Mouse (Mus musculus): ENCODE data around the gene Tpm4. TPM values are rescaled to one million over a fixed set of nuclear protein-coding genes. Genes with fewer than 3 reads are reported as not detected.

Gene Tpm4
- total and polyA plus RNA-seq, 2 experiments from 2014 or later, result 195 to 222 TPM

DNA sequence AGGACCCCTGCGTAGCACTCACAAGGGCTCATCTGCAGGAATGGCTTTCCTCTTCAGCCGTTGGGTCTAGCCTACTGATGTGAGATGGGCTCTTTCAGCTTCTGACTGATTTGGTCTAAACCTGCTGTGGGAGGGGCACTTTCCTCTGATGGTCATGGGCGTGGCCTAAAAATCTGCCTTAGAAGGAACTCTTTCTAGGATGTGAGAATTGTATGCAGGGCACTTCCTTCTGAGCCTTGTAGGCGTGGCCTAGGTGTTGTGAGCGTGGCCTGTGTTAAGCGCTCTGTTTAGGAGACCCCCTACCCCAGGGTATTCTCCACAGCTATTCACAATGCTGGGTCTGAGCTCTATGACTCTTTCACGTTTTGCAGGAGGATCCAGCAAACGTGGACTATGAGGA lies 63.2 kb downstream of the Tpm4 start:
- no peak overlapping the region for H3K4me2 ChIP-seq (ENCODE audit: low read depth, low read length)
- no peaks in the 10 kb centered on the region for H3K36me3 ChIP-seq (replicated peaks; ENCODE audit: control insufficient read depth, insufficient read depth, low read length)
- H3K9ac ChIP-seq (replicated peaks; ENCODE audit: low read depth, low read length), result no peak overlapping the region
- no peak for ATAC-seq (ENCODE audit: insufficient read depth, low read depth)
- no peak for TF ChIP-seq CTCF (IDR thresholded peaks at IDR 0.05; ENCODE audit: low read depth)
- no peak for TF ChIP-seq EP300 (IDR thresholded peaks at IDR 0.05; ENCODE audit: low read depth)
- H3K4me3 ChIP-seq (ENCODE audit: low read depth, low read length), result no peak overlapping the region
- no peak for DNase-seq (ENCODE audit: low spot score)
- H3K9me3 ChIP-seq (replicated peaks; ENCODE audit: control insufficient read depth, low read length), result peaks cover 10% of the 10 kb centered on the region
- 56% methylated on average over 8 of the region's 8 CpGs for WGBS
- no peaks in the 10 kb centered on the region for H3K27me3 ChIP-seq (ENCODE audit: control insufficient read depth, insufficient read depth, low read length)
- H3K27ac ChIP-seq (ENCODE audit: low read depth), result no peak overlapping the region
- no peaks in the 10 kb centered on the region for H3K4me1 ChIP-seq (ENCODE audit: control insufficient read depth, insufficient read depth)

Other genes starting within 250 kb of the Tpm4 start
- 0.11 and 0.23 TPM in 2 replicates for gene Zfp882, start 226.4 kb upstream of the Tpm4 start, total RNA-seq (2014; rRNA removed; ENCODE audit: low replicate concordance)
- gene Zfp882, start 226.4 kb upstream of the Tpm4 start, polyA plus RNA-seq (2015; fragmentation: Nextera tagmentation; extraction: Ambion mirVana), result 1.8 TPM in 2 replicates
- 18.3 and 18.9 TPM in 2 replicates for gene Zfp617, start 226.3 kb upstream of the Tpm4 start, total RNA-seq (2014; rRNA removed; ENCODE audit: low replicate concordance)
- gene Zfp617, start 226.3 kb upstream of the Tpm4 start, polyA plus RNA-seq (2015; fragmentation: Nextera tagmentation; extraction: Ambion mirVana), result 20.2 and 21.9 TPM in 2 replicates
- gene Zfp961, start 183.9 kb upstream of the Tpm4 start, total RNA-seq (2014; rRNA removed; ENCODE audit: low replicate concordance), result 3.5 and 21.6 TPM in 2 replicates
- gene Zfp961, start 183.9 kb upstream of the Tpm4 start, polyA plus RNA-seq (2015; fragmentation: Nextera tagmentation; extraction: Ambion mirVana), result 7.6 and 8.0 TPM in 2 replicates
- 1.1 and 2.4 TPM in 2 replicates for gene Cyp4f18, start 125.3 kb upstream of the Tpm4 start, total RNA-seq (2014; rRNA removed; ENCODE audit: low replicate concordance)
- gene Cyp4f18, start 125.3 kb upstream of the Tpm4 start, polyA plus RNA-seq (2015; fragmentation: Nextera tagmentation; extraction: Ambion mirVana), result 0.97 and 1.3 TPM in 2 replicates
- not detected in 2 replicates for gene Olfr372, start 93.8 kb upstream of the Tpm4 start, total RNA-seq (2014; rRNA removed; ENCODE audit: low replicate concordance)
- not detected in 2 replicates for gene Olfr372, start 93.8 kb upstream of the Tpm4 start, polyA plus RNA-seq (2015; fragmentation: Nextera tagmentation; extraction: Ambion mirVana)
- gene Olfr373, start 51.8 kb upstream of the Tpm4 start, total RNA-seq (2014; rRNA removed; ENCODE audit: low replicate concordance), result not detected in 2 replicates
- gene Olfr373, start 51.8 kb upstream of the Tpm4 start, polyA plus RNA-seq (2015; fragmentation: Nextera tagmentation; extraction: Ambion mirVana), result not detected in 2 replicates
- gene Olfr374, start 27.9 kb upstream of the Tpm4 start, total RNA-seq (2014; rRNA removed; ENCODE audit: low replicate concordance), result not detected in 2 replicates
- 0.01 TPM in 1 of 2 replicates, not detected in the other for gene Olfr374, start 27.9 kb upstream of the Tpm4 start, polyA plus RNA-seq (2015; fragmentation: Nextera tagmentation; extraction: Ambion mirVana)
- gene Rab8a, start 26.2 kb downstream of the Tpm4 start, total RNA-seq (2014; rRNA removed; ENCODE audit: low replicate concordance), result 32.2 and 33.9 TPM in 2 replicates
- 50.8 and 51.2 TPM in 2 replicates for gene Rab8a, start 26.2 kb downstream of the Tpm4 start, polyA plus RNA-seq (2015; fragmentation: Nextera tagmentation; extraction: Ambion mirVana)
- gene Hsh2d, start 54.7 kb downstream of the Tpm4 start, total RNA-seq (2014; rRNA removed; ENCODE audit: low replicate concordance), result not detected in 2 replicates
- 0.05 and 0.12 TPM in 2 replicates for gene Hsh2d, start 54.7 kb downstream of the Tpm4 start, polyA plus RNA-seq (2015; fragmentation: Nextera tagmentation; extraction: Ambion mirVana)
- not detected in 2 replicates for gene Cib3, start 77.9 kb downstream of the Tpm4 start, total RNA-seq (2014; rRNA removed; ENCODE audit: low replicate concordance)
- gene Cib3, start 77.9 kb downstream of the Tpm4 start, polyA plus RNA-seq (2015; fragmentation: Nextera tagmentation; extraction: Ambion mirVana), result not detected in 2 replicates
- gene Gm11034, start 78.7 kb downstream of the Tpm4 start, total RNA-seq (2014; rRNA removed; ENCODE audit: low replicate concordance), result not detected in 2 replicates
- gene Gm11034, start 78.7 kb downstream of the Tpm4 start, polyA plus RNA-seq (2015; fragmentation: Nextera tagmentation; extraction: Ambion mirVana), result not detected in 2 replicates
- 30.1 and 45.4 TPM in 2 replicates for gene Fam32a, start 84.8 kb downstream of the Tpm4 start, total RNA-seq (2014; rRNA removed; ENCODE audit: low replicate concordance)
- 32.0 and 37.1 TPM in 2 replicates for gene Fam32a, start 84.8 kb downstream of the Tpm4 start, polyA plus RNA-seq (2015; fragmentation: Nextera tagmentation; extraction: Ambion mirVana)
- 36.1 and 46.5 TPM in 2 replicates for gene Ap1m1, start 105.0 kb downstream of the Tpm4 start, total RNA-seq (2014; rRNA removed; ENCODE audit: low replicate concordance)
- gene Ap1m1, start 105.0 kb downstream of the Tpm4 start, polyA plus RNA-seq (2015; fragmentation: Nextera tagmentation; extraction: Ambion mirVana), result 82.8 and 83.4 TPM in 2 replicates
- gene Gm10282, start 170.3 kb downstream of the Tpm4 start, total RNA-seq (2014; rRNA removed; ENCODE audit: low replicate concordance), result 0.15 and 3.0 TPM in 2 replicates
- gene Gm10282, start 170.3 kb downstream of the Tpm4 start, polyA plus RNA-seq (2015; fragmentation: Nextera tagmentation; extraction: Ambion mirVana), result 8.4 and 10.0 TPM in 2 replicates
- 21.9 and 32.9 TPM in 2 replicates for gene Klf2, start 184.1 kb downstream of the Tpm4 start, total RNA-seq (2014; rRNA removed; ENCODE audit: low replicate concordance)
- 17.7 and 21.3 TPM in 2 replicates for gene Klf2, start 184.1 kb downstream of the Tpm4 start, polyA plus RNA-seq (2015; fragmentation: Nextera tagmentation; extraction: Ambion mirVana)

All from heart, postnatal 0 days (tissue).